ENCODE assay signal across 11 mouse cellular contexts in genomic region chr17:49413554-49413953, GRCm38 (mm10). TPM values are rescaled to one million over a fixed set of nuclear protein-coding genes. Genes with fewer than 3 reads are reported as not detected.
DNase-seq lines count a peak whose midpoint lies in the region; ATAC-seq and TF ChIP-seq lines count a peak whose summit lies in the region.
"Had no signal": no experiment of that assay in that cellular context is flagged by ENCODE, and none has a peak within 500 bp of the region (broad histone marks: within the 10 kb centered on the region; RNA-seq: fewer than 3 reads in every experiment).

No protein-coding gene starts in this region.

- TF ChIP-seq EP300 in lung, postnatal 0 days (IDR thresholded peaks at IDR 0.05), result no peak

- no peaks in the 10 kb centered on the region for H3K36me3 ChIP-seq in forebrain, embryonic 14.5 days (ENCODE audit: control insufficient read depth, insufficient read depth, low read length)
- H3K36me3 ChIP-seq in forebrain, embryonic 16.5 days (ENCODE audit: control insufficient read depth, insufficient read depth), result no peaks in the 10 kb centered on the region
- no peaks in the 10 kb centered on the region for H3K36me3 ChIP-seq in lung, postnatal 0 days (ENCODE audit: insufficient read depth, low read length)
- no peaks in the 10 kb centered on the region for H3K36me3 ChIP-seq in heart, embryonic 10.5 days
- H3K36me3 ChIP-seq: heart, embryonic 15.5 days; midbrain, embryonic 12.5 days had no signal

- TF ChIP-seq CTCF in lung, postnatal 0 days (IDR thresholded peaks at IDR 0.05), result peak; percentile 56
- TF ChIP-seq CTCF in cortical plate, adult 2 months (IDR thresholded peaks at IDR 0.05; ENCODE audit: extremely low read depth, insufficient read depth, low read length), result peak; percentile 26; the same call in 1 of the 2 replicates

- H3K27me3 ChIP-seq in forebrain, embryonic 14.5 days (replicated peaks; ENCODE audit: control insufficient read depth, insufficient read depth, low read length), result no peaks in the 10 kb centered on the region
- H3K27me3 ChIP-seq in forebrain, embryonic 16.5 days (replicated peaks; ENCODE audit: control insufficient read depth, insufficient read depth, low read length), result no peaks in the 10 kb centered on the region
- H3K27me3 ChIP-seq in lung, postnatal 0 days (replicated peaks; ENCODE audit: insufficient read depth, low read length), result no peaks in the 10 kb centered on the region
- no peaks in the 10 kb centered on the region for H3K27me3 ChIP-seq in heart, embryonic 10.5 days (ENCODE audit: insufficient read depth, poor library complexity, severe bottlenecking)
- H3K27me3 ChIP-seq: heart, embryonic 15.5 days; midbrain, embryonic 12.5 days had no signal

- TF ChIP-seq POLR2A in cortical plate, adult 2 months (IDR thresholded peaks at IDR 0.05; ENCODE audit: extremely low read depth, insufficient read depth, low read length), result no peak

- no peak overlapping the region for H3K4me2 ChIP-seq in forebrain, embryonic 14.5 days (ENCODE audit: low read length)
- no peak overlapping the region for H3K4me2 ChIP-seq in forebrain, embryonic 16.5 days (ENCODE audit: low read length)
- no peak overlapping the region for H3K4me2 ChIP-seq in lung, postnatal 0 days (replicated peaks; ENCODE audit: low read depth, low read length)
- H3K4me2 ChIP-seq: heart, embryonic 15.5 days; midbrain, embryonic 12.5 days had no signal

- H3K4me1 ChIP-seq in forebrain, embryonic 14.5 days (ENCODE audit: control insufficient read depth, insufficient read depth, low read length), result no peaks in the 10 kb centered on the region
- no peaks in the 10 kb centered on the region for H3K4me1 ChIP-seq in forebrain, embryonic 16.5 days (replicated peaks; ENCODE audit: control insufficient read depth, insufficient read depth, low read length)
- no peaks in the 10 kb centered on the region for H3K4me1 ChIP-seq in lung, postnatal 0 days (ENCODE audit: insufficient read depth, low read depth, low read length)
- no peaks in the 10 kb centered on the region for H3K4me1 ChIP-seq in cortical plate, adult 2 months (ENCODE audit: control insufficient read depth, insufficient read depth, low read length)
- H3K4me1 ChIP-seq in heart, embryonic 10.5 days, result no peaks in the 10 kb centered on the region
- H3K4me1 ChIP-seq: heart, embryonic 15.5 days; midbrain, embryonic 12.5 days had no signal

- H3K4me3 ChIP-seq in forebrain, embryonic 14.5 days (ENCODE audit: low read depth, low read length), result no peak overlapping the region
- H3K4me3 ChIP-seq in forebrain, embryonic 16.5 days (replicated peaks; ENCODE audit: low read length), result no peak overlapping the region
- H3K4me3 ChIP-seq in lung, postnatal 0 days (ENCODE audit: low read depth, low read length), result no peak overlapping the region
- H3K4me3 ChIP-seq in cortical plate, adult 2 months (ENCODE audit: insufficient read depth, low read length), result no peak overlapping the region
- H3K4me3 ChIP-seq in heart, embryonic 10.5 days, result no peak overlapping the region
- H3K4me3 ChIP-seq: erythroblast, embryonic 14.5 days; heart, embryonic 15.5 days; midbrain, embryonic 12.5 days had no signal

- 42% methylated on average over 3 of the region's 3 CpGs for WGBS in forebrain, embryonic 14.5 days
- WGBS in forebrain, embryonic 16.5 days, result 44% methylated on average over 3 of the region's 3 CpGs
- 50% methylated on average over 3 of the region's 3 CpGs for WGBS in lung, postnatal 0 days
- WGBS in heart, embryonic 10.5 days, result 53% methylated on average over 3 of the region's 3 CpGs

- H3K9me3 ChIP-seq in forebrain, embryonic 14.5 days (replicated peaks; ENCODE audit: control insufficient read depth, low read length), result no peaks in the 10 kb centered on the region
- no peaks in the 10 kb centered on the region for H3K9me3 ChIP-seq in forebrain, embryonic 16.5 days (ENCODE audit: control insufficient read depth, low read length)
- H3K9me3 ChIP-seq in lung, postnatal 0 days (ENCODE audit: low read length), result no peaks in the 10 kb centered on the region
- H3K9me3 ChIP-seq in heart, embryonic 10.5 days, result no peaks in the 10 kb centered on the region
- H3K9me3 ChIP-seq: heart, embryonic 15.5 days; midbrain, embryonic 12.5 days had no signal

- no peak overlapping the region for H3K27ac ChIP-seq in forebrain, embryonic 14.5 days (ENCODE audit: low read depth, low read length)
- no peak overlapping the region for H3K27ac ChIP-seq in forebrain, embryonic 16.5 days (ENCODE audit: low read length)
- no peak overlapping the region for H3K27ac ChIP-seq in lung, postnatal 0 days (ENCODE audit: low read length)
- no peak overlapping the region for H3K27ac ChIP-seq in cortical plate, adult 2 months (ENCODE audit: insufficient read depth, low read length)
- no peak overlapping the region for H3K27ac ChIP-seq in heart, embryonic 10.5 days
- H3K27ac ChIP-seq: heart, embryonic 15.5 days; midbrain, embryonic 12.5 days had no signal

- ATAC-seq in forebrain, embryonic 14.5 days, result no peak
- ATAC-seq in forebrain, embryonic 16.5 days, result no peak
- ATAC-seq in lung, postnatal 0 days, result no peak

- H3K9ac ChIP-seq in forebrain, embryonic 14.5 days (ENCODE audit: low read length), result no peak overlapping the region
- H3K9ac ChIP-seq in forebrain, embryonic 16.5 days (replicated peaks; ENCODE audit: low read depth, low read length), result no peak overlapping the region
- H3K9ac ChIP-seq in lung, postnatal 0 days (replicated peaks; ENCODE audit: low read depth), result no peak overlapping the region
- H3K9ac ChIP-seq: heart, embryonic 15.5 days; midbrain, embryonic 12.5 days had no signal

- peak; percentile 49 for DNase-seq in forebrain, embryonic 14.5 days (ENCODE audit: low spot score)
- DNase-seq in lung, postnatal 0 days (ENCODE audit: low spot score), result peak; percentile 38
- no peak for DNase-seq in lung, postnatal 25 days (ENCODE audit: low spot score)
- DNase-seq in retina, postnatal 1 day, result peak; percentile 37
- DNase-seq in right cerebral cortex, postnatal 14 days, result no peak
- DNase-seq in heart, embryonic 10.5 days (ENCODE audit: low spot score), result no peak

RNA-seq across cellular contexts. Expression of gene Mocs1, which starts 14.6 kb away (rescaled TPM):
- 3.6 and 4.2 TPM in 2 replicates for polyA plus RNA-seq in forebrain, embryonic 14.5 days (2014; fragmentation: Nextera tagmentation; extraction: Ambion mirVana)
- polyA plus RNA-seq in forebrain, embryonic 16.5 days (2015; fragmentation: Nextera tagmentation; extraction: Ambion mirVana), result 2.8 and 5.1 TPM in 2 replicates
- polyA plus RNA-seq in lung, postnatal 0 days (2015; fragmentation: Nextera tagmentation; extraction: Ambion mirVana), result 5.4 and 7.2 TPM in 2 replicates
- polyA plus RNA-seq in cortical plate, adult 2 months (2012; rRNA removed), result 8.0 and 8.2 TPM in 2 replicates
- polyA plus RNA-seq in heart, embryonic 10.5 days (2016; fragmentation: Nextera tagmentation; extraction: Ambion mirVana), result 6.4 and 9.3 TPM in 2 replicates

Comparison
In these comparisons a context has a peak if more than half of its experiments do, and no peak if none do; other contexts are left out.
1. DNase-seq: peak in forebrain, embryonic 14.5 days (single experiment), lung, postnatal 0 days (single experiment) and retina, postnatal 1 day (single experiment); none in lung, postnatal 25 days (single experiment), right cerebral cortex, postnatal 14 days (single experiment) and heart, embryonic 10.5 days (single experiment).